Mouse (Mus musculus) embryonic facial prominence, embryonic 11.5 days (tissue): ENCODE measurements around the gene F11r. TPM values are rescaled to one million over a fixed set of nuclear protein-coding genes. Genes with fewer than 3 reads are reported as not detected.

ENCODE experiments used
- ATAC-seq: fragments of 200-750 bp; cut with Nextera tagmentation; replicated peaks from 2 replicates; pipeline ENCODE4 v1.8.0; 2017; ENCODE audit warnings: low read depth; ENCODE audit not compliant: insufficient number of reproducible peaks, low FRiP score, low TSS enrichment
- DNase-seq: peaks from one replicate; pipeline ENCODE4 v3.0.0-alpha.2; 2015; ENCODE audit warnings: low spot score
- H3K27ac ChIP-seq: fragments of 300-500 bp; sonication (generic); replicated peaks from 2 replicates; pipeline ENCODE4 v1.5.1; 2014; ENCODE audit warnings: mild to moderate bottlenecking, low read depth, low read length, control low read depth
- H3K27me3 ChIP-seq: fragments of 300-500 bp; sonication (generic); 2 replicates; pipeline ENCODE4 v1.6.1; 2014; ENCODE audit warnings: mild to moderate bottlenecking, low read length, moderate library complexity, mixed read lengths; ENCODE audit not compliant: control insufficient read depth, insufficient read depth
- H3K36me3 ChIP-seq: fragments of 300-500 bp; sonication (generic); replicated peaks from 2 replicates; pipeline ENCODE4 v1.6.1; 2014; ENCODE audit warnings: low read depth, mild to moderate bottlenecking, low read length, moderate library complexity, mixed read lengths; ENCODE audit not compliant: control insufficient read depth, insufficient read depth
- H3K4me1 ChIP-seq: fragments of 300-500 bp; sonication (generic); 2 replicates; pipeline ENCODE4 v1.6.1; 2014; ENCODE audit warnings: low read length, mixed read lengths; ENCODE audit not compliant: control insufficient read depth, insufficient read depth
- H3K4me2 ChIP-seq: fragments of 300-500 bp; sonication (generic); 2 replicates; pipeline ENCODE4 v1.6.1; 2014; ENCODE audit warnings: low read depth, mild to moderate bottlenecking, control low read depth, low read length, moderate library complexity
- H3K4me3 ChIP-seq: fragments of 300-500 bp; sonication (generic); 2 replicates; pipeline ENCODE4 v1.5.1; 2014; ENCODE audit warnings: low read depth, low read length, control low read depth
- H3K9ac ChIP-seq: fragments of 300-500 bp; sonication (generic); replicated peaks from 2 replicates; pipeline ENCODE4 v1.6.1; 2014; ENCODE audit warnings: mild to moderate bottlenecking, control low read depth, low read length
- H3K9me3 ChIP-seq: fragments of 300-500 bp; sonication (generic); replicated peaks from 2 replicates; pipeline ENCODE4 v1.6.1; 2016; ENCODE audit warnings: mild to moderate bottlenecking, low read length, inconsistent platforms, mixed read lengths; ENCODE audit not compliant: control insufficient read depth
- WGBS: fragments of 180-500 bp; shearing (Covaris S2); extraction: QIAGEN DNeasy Blood & Tissue Kit; methylation state at CpG from one replicate; pipeline ENCODE4 v1.1.7; 2014; 5-methylcytosine and 5-hydroxymethylcytosine counted together
- polyA plus RNA-seq: library from polyadenylated mRNA; unstranded; fragments of >200 nt; fragmentation: Nextera tagmentation; extraction: Ambion mirVana; gene quantifications from 2 replicates; pipeline ENCODE4 v1.2.1, GENCODE M21; 2014

The F11r gene
- polyA plus RNA-seq, 1 experiment from 2014 or later = 21.1 TPM

- WGBS = under 1% methylated on average over 38 of the region's 39 CpGs
- no peak for DNase-seq
- no peaks in the 10 kb centered on the region for H3K4me1 ChIP-seq
- no peaks in the 10 kb centered on the region for H3K9me3 ChIP-seq
- peak overlapping the region; percentile 57 for H3K4me2 ChIP-seq
- H3K9ac ChIP-seq = peak overlapping the region; percentile 93
- H3K36me3 ChIP-seq = peaks cover 5% of the 10 kb centered on the region
- peak overlapping the region; percentile 79 for H3K27ac ChIP-seq
- no peaks in the 10 kb centered on the region for H3K27me3 ChIP-seq
- ATAC-seq = peak; percentile 79
- H3K4me3 ChIP-seq = peak overlapping the region; percentile 90
These were observed 25.8 kb upstream of the F11r start for GRCm38 (mm10) chr1:171411492-171411941.

DNA sequence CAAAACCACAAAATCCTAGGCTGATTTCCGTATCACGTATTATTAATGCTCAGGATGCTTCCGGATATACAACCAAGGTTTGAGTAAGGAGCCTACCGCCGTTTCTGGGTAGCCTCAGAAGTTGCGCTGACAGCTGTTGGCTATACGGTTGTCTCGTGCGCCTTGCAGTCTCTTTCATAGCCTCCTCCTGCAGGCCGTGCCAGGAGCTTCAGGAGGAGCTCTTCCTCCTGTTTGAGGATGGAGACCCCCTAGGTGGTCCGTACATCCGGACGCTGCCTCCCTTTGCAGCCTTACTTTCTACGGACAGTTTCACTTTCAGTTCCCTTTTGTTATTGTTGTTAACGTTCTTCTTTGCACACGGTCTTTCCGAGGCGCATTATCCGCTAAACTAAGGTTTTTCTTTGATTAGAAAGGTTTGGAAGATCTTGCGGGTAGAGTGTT lies 25.3 kb upstream of the F11r start:
- H3K36me3 ChIP-seq = peaks cover 5% of the 10 kb centered on the region
- no peaks in the 10 kb centered on the region for H3K9me3 ChIP-seq
- peak overlapping the region; percentile 93 for H3K9ac ChIP-seq
- H3K27ac ChIP-seq = 0 out of 2 replicates have a peak overlapping the region, but pooled peaks have one; percentile 48
- H3K4me3 ChIP-seq = peak overlapping the region; percentile 90
- no peaks in the 10 kb centered on the region for H3K4me1 ChIP-seq
- ATAC-seq (no peak), DNase-seq (peak; percentile 76)
- no peaks in the 10 kb centered on the region for H3K27me3 ChIP-seq
- peak overlapping the region; percentile 57 for H3K4me2 ChIP-seq
- 1% methylated on average over 20 of the region's 20 CpGs for WGBS

DNA sequence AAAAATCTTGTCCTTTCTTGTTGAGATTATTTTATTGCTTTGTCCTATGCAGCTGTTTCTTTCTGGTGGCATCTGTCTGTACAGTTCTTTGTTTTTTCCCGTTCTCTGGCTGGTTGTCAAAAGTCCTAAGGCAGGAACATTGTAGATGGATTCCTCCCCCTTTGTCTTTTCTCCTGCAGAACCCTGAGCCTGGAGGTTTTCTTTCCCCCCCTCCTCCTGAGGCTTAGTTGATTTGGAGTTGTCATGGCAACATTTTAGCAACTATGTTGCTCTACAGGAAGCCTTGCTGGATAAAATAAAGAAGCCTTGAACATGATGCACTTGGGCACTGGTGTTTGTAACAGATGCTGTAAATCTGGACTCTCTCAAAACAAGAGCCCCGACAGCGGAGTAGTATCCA lies 24.9 kb upstream of the F11r start:
- WGBS = 62% methylated on average over 3 of the region's 3 CpGs
- H3K9ac ChIP-seq = peak overlapping the region; percentile 93
- peaks cover 5% of the 10 kb centered on the region for H3K36me3 ChIP-seq
- H3K4me1 ChIP-seq = no peaks in the 10 kb centered on the region
- ATAC-seq = no peak
- peak overlapping the region; percentile 90 for H3K4me3 ChIP-seq
- peak; percentile 49 for DNase-seq
- H3K27me3 ChIP-seq = no peaks in the 10 kb centered on the region
- peak overlapping the region; percentile 57 for H3K4me2 ChIP-seq
- no peak overlapping the region for H3K27ac ChIP-seq
- no peaks in the 10 kb centered on the region for H3K9me3 ChIP-seq

DNA sequence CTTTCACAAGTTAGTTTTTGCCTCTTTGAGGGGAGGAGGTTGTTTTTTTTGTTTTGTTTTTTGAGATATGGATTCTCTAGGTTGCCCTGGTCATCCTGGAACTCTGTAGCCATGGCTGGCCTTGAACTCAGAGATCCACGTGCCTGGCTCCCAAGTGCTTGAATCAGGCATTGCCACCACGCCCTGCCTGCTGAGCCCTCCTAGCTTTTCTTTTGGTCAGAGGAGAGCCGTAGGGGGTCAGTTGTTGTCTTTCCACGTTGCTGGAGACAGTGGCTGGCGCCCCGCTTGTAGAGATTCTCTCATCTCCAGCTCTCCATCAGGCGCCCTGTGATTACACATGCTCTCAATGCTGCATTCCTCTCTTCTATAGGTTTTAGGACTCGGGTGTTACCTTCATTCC lies 23.7 kb upstream of the F11r start:
- Histone ChIP-seq H3K27me3 (no peaks in the 10 kb centered on the region), H3K9ac (no peak overlapping the region), H3K9me3 (no peaks in the 10 kb centered on the region), H3K4me2 (no peak overlapping the region), H3K36me3 (peaks cover 9% of the 10 kb centered on the region), H3K4me1 (no peaks in the 10 kb centered on the region), H3K27ac (no peak overlapping the region), H3K4me3 (no peak overlapping the region)
- ATAC-seq (no peak), DNase-seq (no peak)
- 79% methylated on average over 8 of the region's 8 CpGs for whole genome bisulfite sequencing

DNA sequence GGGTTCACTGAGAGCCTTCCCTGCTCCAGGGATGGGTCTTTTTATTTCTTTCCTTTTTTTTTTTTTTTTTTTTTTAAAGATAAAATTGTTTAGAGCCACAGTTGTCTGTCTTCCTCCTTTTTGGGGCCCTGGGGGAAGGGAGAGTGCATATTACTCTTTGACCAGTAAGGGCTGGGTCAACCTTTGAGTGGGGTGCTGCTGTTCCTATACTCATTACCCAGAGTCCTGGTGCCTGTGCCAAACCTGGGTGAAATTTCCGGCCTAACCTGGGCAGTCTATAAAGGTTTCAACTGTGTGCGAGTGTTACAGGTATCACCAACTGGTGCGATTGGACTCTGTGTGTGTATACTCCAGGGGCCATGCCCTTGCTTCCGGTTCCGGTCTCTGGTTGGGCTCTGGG lies 18.7 kb upstream of the F11r start, which contains the start of gene Tstd1:
Gene Tstd1, plus strand, starts transcription at position 213 of the 400 bp plus-strand sequence.
- ATAC-seq (no peak), DNase-seq (no peak)
- 92% methylated on average over 5 of the region's 5 CpGs for WGBS
- no peak within 1 kb of the TSS for H3K9ac ChIP-seq
- H3K27ac ChIP-seq = no peak within 1 kb of the TSS
- no peaks in the 10 kb centered on the region for H3K9me3 ChIP-seq
- H3K27me3 ChIP-seq = no peaks in the 10 kb centered on the region
- H3K4me3 ChIP-seq = no peak within 1 kb of the TSS
- H3K36me3 ChIP-seq = peaks cover 13% of the 10 kb centered on the region
- H3K4me2 ChIP-seq = no peak within 1 kb of the TSS
- no peaks in the 10 kb centered on the region for H3K4me1 ChIP-seq

- Histone ChIP-seq H3K9me3 (no peaks in the 10 kb centered on the region), H3K27ac (no peak overlapping the region), H3K36me3 (peaks cover 13% of the 10 kb centered on the region), H3K27me3 (no peaks in the 10 kb centered on the region), H3K4me1 (no peaks in the 10 kb centered on the region), H3K9ac (no peak overlapping the region), H3K4me3 (no peak overlapping the region), H3K4me2 (no peak overlapping the region)
- ATAC-seq (0 out of 2 replicates have a peak, but pooled peaks have one; percentile 12), DNase-seq (no peak)
- 55% methylated on average over 12 of the region's 12 CpGs for WGBS
These were observed 17.9 kb upstream of the F11r start for GRCm38 (mm10) chr1:171419291-171419882.

DNA sequence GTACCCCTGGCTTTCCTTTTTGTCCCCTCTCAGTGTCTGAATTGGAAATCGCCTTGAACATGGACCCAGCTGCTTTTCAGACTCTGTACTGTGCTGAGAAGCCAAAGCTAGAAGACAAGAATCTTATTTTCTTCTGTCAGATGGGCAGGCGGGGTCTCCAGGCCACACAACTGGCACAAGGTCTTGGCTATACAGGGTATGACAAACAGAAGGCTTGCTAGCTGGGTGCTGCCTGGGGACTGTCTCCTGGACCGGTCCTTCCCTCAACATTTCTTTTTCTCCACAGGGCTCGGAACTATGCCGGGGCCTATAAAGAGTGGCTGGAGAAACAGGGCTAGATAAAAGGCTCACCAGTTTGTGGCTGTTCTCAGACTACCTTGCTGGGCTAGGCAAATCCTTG lies 17.4 kb upstream of the F11r start:
- no peak overlapping the region for H3K27ac ChIP-seq
- H3K36me3 ChIP-seq = peaks cover 13% of the 10 kb centered on the region
- H3K9ac ChIP-seq = no peak overlapping the region
- ATAC-seq = no peak
- no peaks in the 10 kb centered on the region for H3K9me3 ChIP-seq
- H3K4me1 ChIP-seq = no peaks in the 10 kb centered on the region
- H3K4me3 ChIP-seq = no peak overlapping the region
- DNase-seq = no peak
- H3K4me2 ChIP-seq = no peak overlapping the region
- 83% methylated on average over 5 of the region's 5 CpGs for WGBS
- H3K27me3 ChIP-seq = no peaks in the 10 kb centered on the region

DNA sequence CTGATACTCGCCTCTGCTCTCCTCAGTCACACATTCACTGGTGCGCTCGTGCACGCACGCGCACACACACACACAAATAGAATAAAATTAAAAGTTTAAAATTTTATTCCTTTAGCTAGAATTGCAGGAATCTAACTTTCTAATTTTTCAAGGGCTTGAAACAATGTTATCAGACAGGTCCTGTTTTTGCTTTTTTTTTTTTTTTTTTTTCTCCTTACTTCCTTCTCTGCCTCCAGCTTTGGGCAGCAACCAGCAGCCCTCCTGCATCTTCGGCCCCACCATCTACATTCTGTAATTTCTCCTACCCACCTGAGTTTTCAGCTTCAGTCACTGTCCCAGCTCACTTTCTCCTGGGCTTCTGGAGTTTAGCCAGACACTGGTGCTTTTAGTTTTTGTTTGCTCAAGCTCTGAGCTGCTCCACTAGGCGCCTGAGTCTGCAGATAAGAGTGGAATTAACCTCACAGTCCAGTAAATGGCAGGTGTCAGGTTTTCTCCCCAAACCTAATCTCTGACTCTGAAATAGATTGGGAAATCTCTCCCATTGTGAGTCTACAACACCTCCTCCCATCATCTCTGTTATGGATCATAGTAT lies 14.7 kb upstream of the F11r start:
- ATAC-seq = no peak
- Histone ChIP-seq H3K4me3 (no peak overlapping the region), H3K9me3 (no peaks in the 10 kb centered on the region), H3K27ac (no peak overlapping the region), H3K27me3 (no peaks in the 10 kb centered on the region), H3K9ac (no peak overlapping the region), H3K4me1 (no peaks in the 10 kb centered on the region), H3K4me2 (no peak overlapping the region), H3K36me3 (peaks cover 8% of the 10 kb centered on the region)
- DNase-seq = no peak
- WGBS = 90% methylated on average over 8 of the region's 8 CpGs
